Comparison of ENCODE assay signal across 32 mouse cellular contexts in the genomic region with DNA sequence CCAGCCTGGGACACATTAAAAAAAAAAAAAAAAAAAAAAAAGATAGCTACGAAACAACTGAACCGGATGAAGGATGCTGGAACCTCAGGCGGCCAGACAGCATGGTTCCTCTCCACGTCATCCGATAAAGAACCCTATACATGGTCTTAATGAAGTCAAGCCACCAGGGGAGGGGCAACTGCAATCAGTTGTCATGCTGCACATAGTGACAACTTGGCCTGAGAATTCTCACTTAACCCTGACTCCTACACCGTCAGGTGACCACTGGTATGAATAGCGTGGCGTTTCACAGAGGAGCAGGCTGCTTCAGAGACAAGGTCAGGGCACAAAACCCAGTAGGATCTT.
"Had no signal": no experiment of that assay in that cellular context is flagged by ENCODE, and none has a peak within 500 bp of the region (broad histone marks: within the 10 kb centered on the region; RNA-seq: fewer than 3 reads in every experiment).

No protein-coding gene starts in this region.

- DNase-seq: left cerebral cortex, postnatal 4 days; liver; liver, embryonic 13.5 days; liver, postnatal 0 days; lung, adult 18-20 months; lung, adult 2 months; lung, embryonic 14.5 days; lung, postnatal 10 days; lung, postnatal 14 days; lung, postnatal 36 days; lung, postnatal 4 days; midbrain, embryonic 14.5 days had no signal

- ATAC-seq: liver, embryonic 12.5 days; liver, postnatal 0 days; lung, postnatal 0 days; midbrain, embryonic 13.5 days; midbrain, embryonic 15.5 days; midbrain, embryonic 16.5 days had no signal

- H3K4me1 ChIP-seq: lung, embryonic 15.5 days had no signal

- H3K27me3 ChIP-seq: limb, embryonic 12.5 days; limb, embryonic 13.5 days; limb, embryonic 15.5 days; liver, embryonic 12.5 days; liver, embryonic 13.5 days; liver, embryonic 15.5 days; lung, embryonic 15.5 days; midbrain, embryonic 12.5 days; midbrain, embryonic 13.5 days; midbrain, embryonic 15.5 days; neural tube, embryonic 12.5 days had no signal

- H3K36me3 ChIP-seq: limb, embryonic 10.5 days; liver, embryonic 13.5 days; midbrain, embryonic 10.5 days; midbrain, embryonic 12.5 days; midbrain, embryonic 13.5 days; midbrain, embryonic 15.5 days; neural tube, embryonic 12.5 days had no signal

- H3K4me3 ChIP-seq: limb, embryonic 10.5 days; limb, embryonic 12.5 days; limb, embryonic 13.5 days; limb, embryonic 15.5 days; liver, embryonic 12.5 days; liver, embryonic 13.5 days; liver, embryonic 15.5 days; lung, embryonic 15.5 days; megakaryocyte, embryonic 14.5 days; midbrain, embryonic 10.5 days; midbrain, embryonic 12.5 days; midbrain, embryonic 13.5 days; midbrain, embryonic 15.5 days; myocyte; neural tube, embryonic 12.5 days had no signal

- H3K4me2 ChIP-seq: limb, embryonic 12.5 days; limb, embryonic 13.5 days; limb, embryonic 15.5 days; liver, embryonic 11.5 days; liver, embryonic 12.5 days; liver, embryonic 13.5 days; liver, embryonic 15.5 days; lung, embryonic 14.5 days; lung, embryonic 15.5 days; midbrain, embryonic 11.5 days; midbrain, embryonic 12.5 days; midbrain, embryonic 13.5 days; midbrain, embryonic 15.5 days; neural tube, embryonic 12.5 days had no signal

- H3K9me3 ChIP-seq: limb, embryonic 10.5 days; limb, embryonic 12.5 days; limb, embryonic 13.5 days; limb, embryonic 15.5 days; liver, embryonic 12.5 days; liver, embryonic 13.5 days; liver, embryonic 15.5 days; lung, embryonic 15.5 days; megakaryocyte, embryonic 14.5 days; midbrain, embryonic 10.5 days; midbrain, embryonic 12.5 days; midbrain, embryonic 13.5 days; midbrain, embryonic 15.5 days; neural tube, embryonic 12.5 days had no signal

- H3K27ac ChIP-seq: limb, embryonic 10.5 days; limb, embryonic 12.5 days; limb, embryonic 13.5 days; limb, embryonic 15.5 days; liver, embryonic 12.5 days; liver, embryonic 14.5 days; lung, embryonic 15.5 days; macrophage; midbrain, embryonic 10.5 days; midbrain, embryonic 12.5 days; midbrain, embryonic 13.5 days; midbrain, embryonic 15.5 days; neural tube, embryonic 12.5 days had no signal

- H3K9ac ChIP-seq: limb, embryonic 12.5 days; limb, embryonic 13.5 days; limb, embryonic 15.5 days; liver, embryonic 12.5 days; liver, embryonic 13.5 days; liver, embryonic 14.5 days; liver, embryonic 15.5 days; liver, postnatal 0 days; lung, embryonic 14.5 days; lung, embryonic 15.5 days; midbrain, embryonic 12.5 days; midbrain, embryonic 13.5 days; midbrain, embryonic 15.5 days; neural tube, embryonic 12.5 days had no signal
